Mouse (Mus musculus) Patski (cell line): ENCODE measurements around the gene Hrasls5. TPM values are rescaled to one million over a fixed set of nuclear protein-coding genes. Genes with fewer than 3 reads are reported as not detected.

ENCODE experiments used
- ATAC-seq: fragments of 100-300 bp; one replicate; pipeline ENCODE4 v1.8.0; 2021
- CTCF ChIA-PET: fragments of 350-600 bp; sonication (Branson Sonifier 250); formaldehyde crosslinking; loops from one replicate; lab custom pipeline; 2022; ENCODE audit warnings: inconsistent platforms; lab: Charles Lee
- POLR2A ChIA-PET: fragments of 350-600 bp; sonication (Branson Sonifier 250); formaldehyde crosslinking; loops from one replicate; lab custom pipeline; 2022; ENCODE audit warnings: antibody characterized with exemption, inconsistent platforms; lab: Charles Lee
- DNase-seq: peaks from one replicate; pipeline ENCODE4 v3.0.0-alpha.2; 2011; ENCODE audit warnings: low read depth, low spot score
- H3K27me3 ChIP-seq: fragments of 371-371 bp; one replicate; pipeline ENCODE4 v1.5.1; 2021
- CTCF ChIP-seq: fragments of 100-300 bp; IDR thresholded peaks from one replicate; pipeline ENCODE4 v1.5.1; 2021
- in situ Hi-C: fragments of 300-500 bp; cut with MboI; formaldehyde crosslinking; loops from 3 replicates; pipeline ENCODE4 v1.11.1; 2018; ENCODE audit warnings: low pct_unique_long_range_greater_than_20kb, mixed read lengths
- polyA plus RNA-seq: library from polyadenylated mRNA; unstranded; gene quantifications from one replicate; pipeline ENCODE4 v1.2.3, GENCODE M21; 2021

The Hrasls5 gene
- polyA plus RNA-seq, 1 experiment from 2014 or later: not detected

GRCm38 (mm10) chr19:7648913-7649666 is 36.7 kb downstream of the Hrasls5 start:
- ChIA-PET CTCF (no interaction called here), POLR2A (no interaction called here)
- DNase-seq: no peak
- in situ Hi-C loops: no loop called here
- TF ChIP-seq CTCF: no peak
- ATAC-seq: no peak
- peaks cover 18% of the 10 kb centered on the region for H3K27me3 ChIP-seq

- no peak for ATAC-seq
- DNase-seq: no peak
- ChIA-PET CTCF (no interaction called here), POLR2A (no interaction called here)
- in situ Hi-C loops: no loop called here
- TF ChIP-seq CTCF: no peak
- peaks cover 23% of the 10 kb centered on the region for H3K27me3 ChIP-seq
Measured at GRCm38 (mm10) chr19:7672033-7672432, 59.7 kb downstream of the Hrasls5 start.

DNA sequence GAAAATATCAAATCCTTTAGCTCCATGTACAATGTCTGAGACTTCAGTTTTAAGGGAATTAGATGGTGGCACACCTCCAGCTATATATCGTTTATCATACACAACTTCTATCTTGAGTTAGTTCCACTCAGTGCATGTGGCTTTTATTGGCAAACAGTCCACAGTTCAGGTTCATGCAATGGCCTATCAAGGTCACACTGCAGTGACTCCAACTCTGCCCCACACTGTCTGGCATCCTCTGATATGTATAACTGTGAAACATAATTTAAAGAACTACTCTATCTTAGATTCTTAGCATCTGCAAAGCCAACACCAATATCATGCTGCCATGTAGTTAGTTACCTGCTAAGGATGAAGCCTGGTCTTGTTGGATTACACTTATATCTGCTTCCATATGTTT is 75.6 kb downstream of the Hrasls5 start:
- DNase-seq (no peak), ATAC-seq (no peak)
- CTCF ChIA-PET: no interaction called here
- no peak for TF ChIP-seq CTCF
- POLR2A ChIA-PET: no interaction called here
- H3K27me3 ChIP-seq: peaks cover 64% of the 10 kb centered on the region
- in situ Hi-C loops: no loop called here

Other genes with a start within 250 kb of the Hrasls5 start
- gene Spindoc, start 229.5 kb upstream of the Hrasls5 start, polyA plus RNA-seq: 32.7 TPM
- 45.1 TPM for gene 2700081O15Rik, start 194.9 kb upstream of the Hrasls5 start, polyA plus RNA-seq
- 309 TPM for gene Rtn3, start 129.3 kb upstream of the Hrasls5 start, polyA plus RNA-seq
- 84.9 TPM for gene Atl3, start 118.5 kb upstream of the Hrasls5 start, polyA plus RNA-seq
- 17.8 TPM for gene Pla2g16, start 55.1 kb upstream of the Hrasls5 start, polyA plus RNA-seq
- not detected for gene Lgals12, start 5.3 kb upstream of the Hrasls5 start, polyA plus RNA-seq
- not detected for gene Slc22a19, start 98.8 kb downstream of the Hrasls5 start, polyA plus RNA-seq
- not detected for gene Slc22a26, start 190.1 kb downstream of the Hrasls5 start, polyA plus RNA-seq